Mouse (Mus musculus): ENCODE measurements at regions not wholly inside any gene's neighbourhood (a gene's known extent, or its start where the extent isn't known, plus 50 kb on each side); places are given as distances from the start of the nearest gene placed in this dataset.

DNA sequence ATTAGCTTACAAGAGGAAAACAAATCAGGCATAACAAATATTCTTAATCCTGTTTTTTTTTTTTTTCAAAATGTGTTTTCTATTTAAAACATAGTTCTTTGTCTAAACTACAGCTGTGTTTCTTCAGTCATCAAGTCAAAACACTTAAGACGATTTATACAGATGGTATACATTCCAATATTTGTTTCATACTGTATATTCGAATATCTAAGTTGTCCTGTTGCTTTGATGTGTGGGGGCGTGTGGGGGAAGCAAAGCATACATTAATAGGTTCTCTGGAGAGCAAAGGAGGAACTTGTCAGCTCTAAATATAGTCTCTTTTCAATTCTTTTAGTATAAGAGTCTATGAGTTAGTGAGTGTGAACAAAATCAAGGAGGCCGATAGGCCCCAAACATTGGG, 1056.7 kb upstream of the Cdh7 start:
- no peak for DNase-seq (ENCODE audit: low read depth, low spot score)

DNA sequence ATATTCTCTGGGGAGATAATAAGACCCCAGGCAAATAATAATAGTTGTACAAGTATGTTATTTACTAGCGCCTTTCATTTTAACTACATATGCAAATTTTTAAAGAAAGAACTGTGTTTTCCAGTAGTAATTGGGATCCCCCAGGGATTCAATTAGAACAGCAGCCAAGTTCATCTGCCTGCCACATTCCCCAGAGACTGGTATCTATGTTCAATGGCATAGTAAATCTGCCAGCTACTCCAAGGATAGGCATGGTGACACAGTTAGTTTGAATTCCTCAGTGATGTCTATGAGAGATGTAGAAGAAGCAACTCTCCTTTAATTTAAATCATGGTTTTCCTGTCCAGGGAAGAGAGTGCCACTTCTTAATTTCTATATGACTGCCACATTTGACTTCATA, 1047.9 kb upstream of the Cdh7 start:
- DNase-seq (ENCODE audit: low read depth, low spot score) = no peak

DNA sequence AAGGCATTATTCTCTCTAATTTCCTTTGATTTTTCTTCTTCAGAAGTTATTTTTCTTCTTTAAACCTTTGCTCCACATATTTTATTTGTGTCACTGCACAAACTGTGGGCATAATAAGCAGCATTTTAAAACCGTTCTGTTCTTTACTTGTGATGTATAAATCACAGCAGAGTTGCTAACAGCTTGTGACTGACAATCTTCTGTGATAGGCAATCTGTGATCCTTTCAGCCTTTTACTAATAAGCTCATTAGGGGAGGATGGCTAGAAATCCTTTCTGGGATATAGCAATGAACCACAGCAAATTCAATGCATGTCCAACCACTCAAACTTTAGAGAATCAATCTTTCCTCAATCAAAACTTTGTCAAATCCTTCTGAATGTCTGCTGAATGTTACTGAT, 1007.4 kb upstream of the Cdh7 start:
- DNase-seq (ENCODE audit: low read depth, low spot score) = no peak

DNA sequence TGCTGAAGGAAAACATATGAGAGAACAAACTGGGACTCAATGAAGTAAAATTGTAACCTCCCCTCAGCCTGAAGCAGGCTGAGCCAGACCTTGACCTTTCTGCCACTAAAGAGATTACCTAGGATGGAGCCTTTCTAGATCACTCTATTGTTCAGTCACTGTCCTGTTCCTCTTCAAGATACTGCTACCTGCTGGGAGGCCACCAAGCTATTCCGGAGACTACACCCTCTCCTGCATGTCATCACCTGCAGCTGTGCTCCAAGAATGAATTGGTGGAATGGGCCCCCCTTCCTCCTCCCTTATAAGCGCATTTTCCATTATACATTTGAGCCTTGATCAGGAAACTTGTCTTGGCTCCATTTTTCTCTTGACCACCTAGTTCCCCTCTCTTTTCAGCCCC, 987.6 kb upstream of the Cdh7 start:
- DNase-seq (ENCODE audit: low read depth, low spot score) = peak; percentile 63

All from R1 (cell line).